ENCODE assay signal across 8 mouse cellular contexts in the genomic region with DNA sequence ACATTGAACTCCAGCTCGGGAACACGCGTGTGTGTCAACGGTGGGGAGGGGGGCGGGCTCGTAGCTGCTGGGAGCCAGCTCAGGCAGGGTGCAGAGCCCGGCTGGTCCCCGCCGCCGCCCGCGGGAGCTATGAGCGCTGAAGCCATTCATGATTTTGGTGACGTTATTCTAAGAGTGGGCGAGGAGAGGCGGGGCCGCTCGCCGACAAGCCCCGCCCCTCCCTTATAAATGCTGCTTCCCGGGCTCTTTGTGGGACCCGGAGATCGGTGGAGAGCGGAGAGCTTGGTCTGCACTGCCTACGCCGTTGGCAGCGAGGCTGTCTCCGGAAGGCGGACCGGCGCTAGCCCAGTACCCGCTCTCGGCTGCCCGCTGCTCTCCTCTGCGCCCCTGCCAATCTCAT. TPM values are rescaled to one million over a fixed set of nuclear protein-coding genes. Genes with fewer than 3 reads are reported as not detected.
A peak's percentile ranks its signal among the peaks of the same experiment; 100 is the strongest.
DNase-seq lines count a peak whose midpoint lies in the region; ATAC-seq lines count a peak whose summit lies in the region.

TSS of gene Lbh (plus strand) at position 253 of the 400 bp plus-strand sequence.

- peak within 1 kb of the TSS; percentile 74 for H3K27ac ChIP-seq in midbrain, embryonic 11.5 days (ENCODE audit: low read depth, low read length)

- DNase-seq in adrenal gland, adult 8-10 months = peak; percentile 92
- DNase-seq in embryo, embryonic 11.5 days (ENCODE audit: low read depth, low spot score) = peak; percentile 84
- DNase-seq in kidney, adult 11 months = peak; percentile 90
- peak; percentile 96 for DNase-seq in left cerebral cortex, postnatal 4 days
- DNase-seq in midbrain, embryonic 11.5 days (ENCODE audit: low spot score, missing footprints) = peak; percentile 99
- DNase-seq in right cerebral cortex, postnatal 4 days = peak; percentile 98
- DNase-seq in yolk sac, embryonic 10.5 days (ENCODE audit: low spot score) = peak; percentile 80

- under 1% methylated on average over 35 of the region's 35 CpGs for WGBS in midbrain, embryonic 11.5 days

- H3K4me1 ChIP-seq in midbrain, embryonic 11.5 days (ENCODE audit: control insufficient read depth, insufficient read depth, low read length) = peaks cover 16% of the 10 kb centered on the region

- H3K9me3 ChIP-seq in midbrain, embryonic 11.5 days (ENCODE audit: control insufficient read depth, low read length) = no peaks in the 10 kb centered on the region

- no peaks in the 10 kb centered on the region for H3K27me3 ChIP-seq in midbrain, embryonic 11.5 days (ENCODE audit: control insufficient read depth, insufficient read depth, low read length)

- intact Hi-C loops in left cerebral cortex, postnatal 4 days (cut with DNase I) = no loop called here

- H3K36me3 ChIP-seq in midbrain, embryonic 11.5 days (ENCODE audit: control insufficient read depth, insufficient read depth, low read length) = no peaks in the 10 kb centered on the region

- peak; percentile 73 for ATAC-seq in granulocyte monocyte progenitor cell, adult 5-6 weeks (replicated peaks; ENCODE audit: poor library complexity, severe bottlenecking)
- peak; percentile 92 for ATAC-seq in midbrain, embryonic 11.5 days (ENCODE audit: low FRiP score)

- H3K4me2 ChIP-seq in midbrain, embryonic 11.5 days = peak within 1 kb of the TSS; percentile 88

- peak within 1 kb of the TSS; percentile 91 for H3K9ac ChIP-seq in midbrain, embryonic 11.5 days (ENCODE audit: low read length)

- peak within 1 kb of the TSS; percentile 57 for H3K4me3 ChIP-seq in midbrain, embryonic 11.5 days (ENCODE audit: low read depth, low read length)

RNA-seq across cellular contexts. Expression of gene Lbh, which starts in this region (rescaled TPM):
- 10 to 100 TPM; 28.5 to 45.1 (median 37.6) TPM for total RNA-seq in adrenal gland, adult 8-10 months (2022)
- 21.9 and 23.5 TPM in 2 replicates for total RNA-seq in granulocyte monocyte progenitor cell, adult 5-6 weeks (2014; fragmentation: Nextera tagmentation)
- total RNA-seq in granulocyte monocyte progenitor cell, adult 5-6 weeks (2017) = 20.9 and 21.8 TPM in 2 replicates
- 10 to 100 TPM; 54.3 to 54.9 TPM for total RNA-seq in left cerebral cortex, postnatal 4 days (2021)
- polyA plus RNA-seq in midbrain, embryonic 11.5 days (2014; fragmentation: Nextera tagmentation; extraction: Ambion mirVana) = 5.1 and 5.3 TPM in 2 replicates

Comparison
In these comparisons a context has a peak if more than half of its experiments do, and no peak if none do; other contexts are left out.
1. Peak in every context shown above with its lines: DNase-seq, ATAC-seq, H3K4me3 ChIP-seq and H3K27ac ChIP-seq.